30 mouse cellular contexts compared by ENCODE assay signal in genomic region chr13:103993142-103994084, GRCm38 (mm10).
A peak's percentile ranks its signal among the peaks of the same experiment; 100 is the strongest.
DNase-seq lines count a peak whose midpoint lies in the region; ATAC-seq and TF ChIP-seq lines count a peak whose summit lies in the region.
"Had no signal": no experiment of that assay in that cellular context is flagged by ENCODE, and none has a peak within 500 bp of the region (broad histone marks: within the 10 kb centered on the region; RNA-seq: fewer than 3 reads in every experiment).

No protein-coding gene starts in this region.

- TF ChIP-seq EP300 in liver, postnatal 0 days (IDR thresholded peaks at IDR 0.05; ENCODE audit: low read depth) = no peak

- no peak overlapping the region for H3K4me3 ChIP-seq in embryonic facial prominence, embryonic 12.5 days
- H3K4me3 ChIP-seq in embryonic facial prominence, embryonic 10.5 days = no peak overlapping the region
- no peak overlapping the region for H3K4me3 ChIP-seq in liver, embryonic 13.5 days (replicated peaks)
- no peak overlapping the region for H3K4me3 ChIP-seq in liver, postnatal 0 days (ENCODE audit: low read depth, low read length)
- no peak overlapping the region for H3K4me3 ChIP-seq in embryonic facial prominence, embryonic 14.5 days (ENCODE audit: low read depth, low read length)
- H3K4me3 ChIP-seq in kidney, adult 2 months (ENCODE audit: insufficient read depth, low read depth, low read length) = no peak overlapping the region
- H3K4me3 ChIP-seq in left cerebral cortex, adult 2 months = no peak overlapping the region
- H3K4me3 ChIP-seq: forebrain, embryonic 12.5 days; heart, adult 2 months; heart, embryonic 12.5 days; hindbrain, embryonic 15.5 days; kidney, embryonic 15.5 days; midbrain, embryonic 10.5 days had no signal

- H3K9ac ChIP-seq in embryonic facial prominence, embryonic 12.5 days = no peak overlapping the region
- no peak overlapping the region for H3K9ac ChIP-seq in liver, embryonic 13.5 days
- H3K9ac ChIP-seq in liver, postnatal 0 days (replicated peaks) = no peak overlapping the region
- H3K9ac ChIP-seq in embryonic facial prominence, embryonic 14.5 days (ENCODE audit: low read depth, low read length) = no peak overlapping the region
- H3K9ac ChIP-seq: forebrain, embryonic 12.5 days; forebrain, postnatal 0 days; heart, embryonic 12.5 days; hindbrain, embryonic 15.5 days; kidney, embryonic 15.5 days had no signal

- no peaks in the 10 kb centered on the region for H3K36me3 ChIP-seq in embryonic facial prominence, embryonic 12.5 days
- H3K36me3 ChIP-seq in embryonic facial prominence, embryonic 10.5 days (replicated peaks) = no peaks in the 10 kb centered on the region
- H3K36me3 ChIP-seq in liver, embryonic 13.5 days = no peaks in the 10 kb centered on the region
- H3K36me3 ChIP-seq in liver, postnatal 0 days (replicated peaks; ENCODE audit: insufficient read depth, low read length) = no peaks in the 10 kb centered on the region
- H3K36me3 ChIP-seq in embryonic facial prominence, embryonic 14.5 days (ENCODE audit: control insufficient read depth, insufficient read depth, low read length) = no peaks in the 10 kb centered on the region
- H3K36me3 ChIP-seq in kidney, adult 2 months (ENCODE audit: control insufficient read depth, insufficient read depth, low read length) = no peaks in the 10 kb centered on the region
- H3K36me3 ChIP-seq: forebrain, embryonic 12.5 days; heart, embryonic 12.5 days; hindbrain, embryonic 15.5 days; kidney, embryonic 15.5 days; midbrain, embryonic 10.5 days had no signal

- no peaks in the 10 kb centered on the region for H3K27me3 ChIP-seq in embryonic facial prominence, embryonic 12.5 days
- H3K27me3 ChIP-seq in embryonic facial prominence, embryonic 10.5 days (replicated peaks; ENCODE audit: low read depth, poor library complexity, severe bottlenecking) = peaks cover 7% of the 10 kb centered on the region
- no peaks in the 10 kb centered on the region for H3K27me3 ChIP-seq in liver, embryonic 13.5 days
- no peaks in the 10 kb centered on the region for H3K27me3 ChIP-seq in liver, postnatal 0 days (ENCODE audit: insufficient read depth, low read length)
- no peaks in the 10 kb centered on the region for H3K27me3 ChIP-seq in embryonic facial prominence, embryonic 14.5 days (replicated peaks; ENCODE audit: control insufficient read depth, insufficient read depth, low read length)
- H3K27me3 ChIP-seq in kidney, adult 2 months (replicated peaks; ENCODE audit: control insufficient read depth, insufficient read depth, low read length) = no peaks in the 10 kb centered on the region
- H3K27me3 ChIP-seq: forebrain, embryonic 12.5 days; heart, embryonic 12.5 days; hindbrain, embryonic 15.5 days; kidney, embryonic 15.5 days had no signal

- no peak for TF ChIP-seq POLR2A in kidney, adult 2 months (IDR thresholded peaks at IDR 0.05; ENCODE audit: low read depth, low read length)

- WGBS in embryonic facial prominence, embryonic 12.5 days = 74% methylated on average over 8 of the region's 8 CpGs
- 76% methylated on average over 8 of the region's 8 CpGs for WGBS in embryonic facial prominence, embryonic 10.5 days
- 61% methylated on average over 8 of the region's 8 CpGs for WGBS in liver, embryonic 13.5 days (ENCODE audit: insufficient replicate concordance)
- WGBS in liver, postnatal 0 days (ENCODE audit: insufficient replicate concordance) = 61% methylated on average over 8 of the region's 8 CpGs
- 60% methylated on average over 8 of the region's 8 CpGs for WGBS in embryonic facial prominence, embryonic 14.5 days
- 87% methylated on average over 8 of the region's 8 CpGs for WGBS in kidney, adult 2 months

- TF ChIP-seq CTCF in liver, postnatal 0 days (IDR thresholded peaks at IDR 0.05; ENCODE audit: low read depth) = no peak
- TF ChIP-seq CTCF in kidney, adult 2 months (conservative IDR thresholded peaks at IDR 0.05; ENCODE audit: insufficient read depth, insufficient read length, low read depth, low read length) = no peak
- no peak for TF ChIP-seq CTCF in left cerebral cortex, adult 2 months (IDR thresholded peaks at IDR 0.05)

- intact Hi-C loops in left cerebral cortex, adult 2 months (cut with DNase I) = no loop called here

- H3K9me3 ChIP-seq in embryonic facial prominence, embryonic 12.5 days = peaks cover 5% of the 10 kb centered on the region; the same call in 1 of the 2 replicates
- H3K9me3 ChIP-seq in embryonic facial prominence, embryonic 10.5 days = peaks cover 16% of the 10 kb centered on the region
- no peaks in the 10 kb centered on the region for H3K9me3 ChIP-seq in liver, embryonic 13.5 days (replicated peaks)
- no peaks in the 10 kb centered on the region for H3K9me3 ChIP-seq in liver, postnatal 0 days (ENCODE audit: low read length)
- 0 out of 2 replicates have a peak, but pooled peaks cover 5% of the 10 kb centered on the region for H3K9me3 ChIP-seq in embryonic facial prominence, embryonic 14.5 days (ENCODE audit: control insufficient read depth, low read length)
- H3K9me3 ChIP-seq: hindbrain, embryonic 15.5 days had no signal

- no peak for DNase-seq in embryonic facial prominence, embryonic 10.5 days (ENCODE audit: low spot score)
- DNase-seq in liver, embryonic 13.5 days = no peak
- no peak for DNase-seq in liver, postnatal 0 days
- DNase-seq in embryonic facial prominence, embryonic 14.5 days (ENCODE audit: low spot score) = no peak
- no peak for DNase-seq in kidney, adult 2 months
- no peak for DNase-seq in urinary bladder, postnatal 4 days (ENCODE audit: low spot score in 2 of 2)
- DNase-seq in left cerebral cortex, adult 2 months (ENCODE audit: extremely low spot score in 1 of 2, low spot score in 2 of 2) = no peak
- DNase-seq: adrenal gland, postnatal 14 days; cerebellum, adult 11-12 months; cerebellum, adult 9-11 months; forebrain, postnatal 0 days; gastrocnemius, postnatal 14 days; heart, adult 2 months; heart, postnatal 4 days; kidney, adult 11 months; kidney, postnatal 25 days; lung, postnatal 10 days; right cerebral cortex, postnatal 4 days; thymus, adult 18-20 months; thymus, postnatal 25 days had no signal

- ATAC-seq in embryonic facial prominence, embryonic 12.5 days (ENCODE audit: insufficient number of reproducible peaks, insufficient read depth, low FRiP score, low TSS enrichment) = no peak
- peak; percentile 43; the same call in 1 of the 2 replicates for ATAC-seq in liver, embryonic 13.5 days (ENCODE audit: low read depth)
- no peak for ATAC-seq in liver, postnatal 0 days
- ATAC-seq in embryonic facial prominence, embryonic 14.5 days (ENCODE audit: low read depth) = no peak
- ATAC-seq: inflammation-experienced regulatory T-cells, adult 6 months; midbrain, embryonic 16.5 days had no signal

- H3K27ac ChIP-seq in embryonic facial prominence, embryonic 12.5 days = 0 out of 2 replicates have a peak overlapping the region, but pooled peaks have one; percentile 17
- H3K27ac ChIP-seq in embryonic facial prominence, embryonic 10.5 days (replicated peaks) = no peak overlapping the region
- no peak overlapping the region for H3K27ac ChIP-seq in liver, embryonic 13.5 days
- H3K27ac ChIP-seq in liver, postnatal 0 days (ENCODE audit: low read depth) = no peak overlapping the region
- peak overlapping the region; percentile 41 for H3K27ac ChIP-seq in embryonic facial prominence, embryonic 14.5 days (replicated peaks; ENCODE audit: low read depth, low read length)
- H3K27ac ChIP-seq in kidney, adult 2 months (ENCODE audit: insufficient read depth, low read depth, low read length) = no peak overlapping the region
- no peak overlapping the region for H3K27ac ChIP-seq in left cerebral cortex, adult 2 months
- H3K27ac ChIP-seq: forebrain, embryonic 12.5 days; heart, adult 2 months; hindbrain, embryonic 15.5 days; kidney, embryonic 15.5 days; macrophage; midbrain, embryonic 10.5 days; stomach, postnatal 0 days had no signal

- H3K4me2 ChIP-seq in embryonic facial prominence, embryonic 12.5 days (replicated peaks) = no peak overlapping the region
- H3K4me2 ChIP-seq in liver, embryonic 13.5 days = no peak overlapping the region
- H3K4me2 ChIP-seq in liver, postnatal 0 days (ENCODE audit: low read depth, low read length) = no peak overlapping the region
- no peak overlapping the region; the same call in 1 of the 2 replicates for H3K4me2 ChIP-seq in embryonic facial prominence, embryonic 14.5 days (ENCODE audit: low read depth, low read length)
- H3K4me2 ChIP-seq: forebrain, embryonic 12.5 days; heart, embryonic 12.5 days; hindbrain, embryonic 15.5 days; kidney, embryonic 15.5 days had no signal

- H3K4me1 ChIP-seq in embryonic facial prominence, embryonic 12.5 days = no peaks in the 10 kb centered on the region
- H3K4me1 ChIP-seq in embryonic facial prominence, embryonic 10.5 days = no peaks in the 10 kb centered on the region
- H3K4me1 ChIP-seq in liver, embryonic 13.5 days (replicated peaks) = peaks cover 12% of the 10 kb centered on the region
- no peaks in the 10 kb centered on the region for H3K4me1 ChIP-seq in liver, postnatal 0 days (ENCODE audit: insufficient read depth)
- H3K4me1 ChIP-seq in embryonic facial prominence, embryonic 14.5 days (ENCODE audit: control insufficient read depth, insufficient read depth, low read length) = 0 out of 2 replicates have a peak, but pooled peaks cover 5% of the 10 kb centered on the region
- H3K4me1 ChIP-seq in kidney, adult 2 months (ENCODE audit: control insufficient read depth, insufficient read depth, low read length) = no peaks in the 10 kb centered on the region
- H3K4me1 ChIP-seq: forebrain, embryonic 12.5 days; hindbrain, embryonic 15.5 days; kidney, embryonic 15.5 days; midbrain, embryonic 10.5 days had no signal

Comparison
In these comparisons a context has a peak if more than half of its experiments do, and no peak if none do; other contexts are left out.
1. H3K27ac ChIP-seq: peak in embryonic facial prominence, embryonic 12.5 days (single experiment) and embryonic facial prominence, embryonic 14.5 days (single experiment); none in embryonic facial prominence, embryonic 10.5 days (single experiment), liver, embryonic 13.5 days (single experiment), liver, postnatal 0 days (single experiment), kidney, adult 2 months (single experiment) and left cerebral cortex, adult 2 months (single experiment).